Mouse (Mus musculus) forebrain, postnatal 0 days (tissue): ENCODE measurements around the gene Sprr2a3. TPM values are rescaled to one million over a fixed set of nuclear protein-coding genes. Genes with fewer than 3 reads are reported as not detected.
A peak's percentile ranks its signal among the peaks of the same experiment; 100 is the strongest.
"Not testable (repeated sequence)": the region's sequence is repeated elsewhere in the genome, so short reads cannot be mapped to it uniquely, and the experiment has no call there.

Source experiments
- ATAC-seq: fragments of 200-750 bp; cut with Nextera tagmentation; 2 replicates; pipeline ENCODE4 v1.8.0; 2017; ENCODE audit warnings: mild to moderate bottlenecking, moderate library complexity
- DNase-seq: peaks from one replicate; pipeline ENCODE4 v3.0.0-alpha.2; 2015
- H3K27ac ChIP-seq: fragments of 300-500 bp; sonication (generic); 2 replicates; pipeline ENCODE4 v1.5.1; 2014; ENCODE audit warnings: low read depth, mild to moderate bottlenecking, antibody characterized with exemption, low read length, moderate library complexity, mixed read lengths
- H3K27me3 ChIP-seq: fragments of 300-500 bp; sonication (generic); 2 replicates; pipeline ENCODE4 v1.6.1; 2014; ENCODE audit warnings: mild to moderate bottlenecking, low read length, mixed read lengths; ENCODE audit not compliant: insufficient read depth
- H3K36me3 ChIP-seq: fragments of 300-500 bp; sonication (generic); 2 replicates; pipeline ENCODE4 v1.6.1; 2014; ENCODE audit warnings: mild to moderate bottlenecking, moderate library complexity; ENCODE audit not compliant: insufficient read depth
- H3K4me1 ChIP-seq: fragments of 300-500 bp; sonication (generic); 2 replicates; pipeline ENCODE4 v1.6.1; 2014; ENCODE audit warnings: antibody characterized with exemption; ENCODE audit not compliant: insufficient read depth
- H3K4me2 ChIP-seq: fragments of 300-500 bp; sonication (generic); 2 replicates; pipeline ENCODE4 v1.6.1; 2014; ENCODE audit warnings: low read depth, mild to moderate bottlenecking, moderate library complexity
- H3K4me3 ChIP-seq: fragments of 300-500 bp; sonication (generic); 2 replicates; pipeline ENCODE4 v1.5.1; 2014; ENCODE audit warnings: low read depth, low read length, mixed read lengths
- H3K9ac ChIP-seq: fragments of 300-500 bp; sonication (generic); 2 replicates; pipeline ENCODE4 v1.6.1; 2014; ENCODE audit warnings: mild to moderate bottlenecking
- H3K9me3 ChIP-seq: fragments of 300-500 bp; sonication (generic); 2 replicates; pipeline ENCODE4 v1.6.1; 2016; ENCODE audit warnings: low read length
- WGBS: fragments of 180-500 bp; shearing (Covaris S2); extraction: QIAGEN DNeasy Blood & Tissue Kit; methylation state at CpG from one replicate; pipeline ENCODE4 v1.1.7; 2014; 5-methylcytosine and 5-hydroxymethylcytosine counted together
- polyA plus RNA-seq: library from polyadenylated mRNA; unstranded; fragments of >200 nt; fragmentation: Nextera tagmentation; extraction: Ambion mirVana; gene quantifications from 2 replicates; pipeline ENCODE4 v1.2.1, GENCODE M21; 2015
- total RNA-seq: library from RNA; depleted of rRNA; stranded (reverse); fragments of >200 nt; gene quantifications from 2 replicates; pipeline ENCODE4 v1.2.3, GENCODE M21; 2014; rRNA removed

Sprr2a3 gene
- total RNA-seq (not detected in 2 replicates), polyA plus RNA-seq (not detected in 2 replicates)

- not testable (repeated sequence) for ATAC-seq, H3K4me1 ChIP-seq
- WGBS: 87% methylated on average over 1 of the region's 1 CpGs
Observed at GRCm38 (mm10) chr3:92285101-92285500, at the start of gene Sprr2a3. Gene Sprr2a3 (plus strand): TSS chr3:92285417.

DNA sequence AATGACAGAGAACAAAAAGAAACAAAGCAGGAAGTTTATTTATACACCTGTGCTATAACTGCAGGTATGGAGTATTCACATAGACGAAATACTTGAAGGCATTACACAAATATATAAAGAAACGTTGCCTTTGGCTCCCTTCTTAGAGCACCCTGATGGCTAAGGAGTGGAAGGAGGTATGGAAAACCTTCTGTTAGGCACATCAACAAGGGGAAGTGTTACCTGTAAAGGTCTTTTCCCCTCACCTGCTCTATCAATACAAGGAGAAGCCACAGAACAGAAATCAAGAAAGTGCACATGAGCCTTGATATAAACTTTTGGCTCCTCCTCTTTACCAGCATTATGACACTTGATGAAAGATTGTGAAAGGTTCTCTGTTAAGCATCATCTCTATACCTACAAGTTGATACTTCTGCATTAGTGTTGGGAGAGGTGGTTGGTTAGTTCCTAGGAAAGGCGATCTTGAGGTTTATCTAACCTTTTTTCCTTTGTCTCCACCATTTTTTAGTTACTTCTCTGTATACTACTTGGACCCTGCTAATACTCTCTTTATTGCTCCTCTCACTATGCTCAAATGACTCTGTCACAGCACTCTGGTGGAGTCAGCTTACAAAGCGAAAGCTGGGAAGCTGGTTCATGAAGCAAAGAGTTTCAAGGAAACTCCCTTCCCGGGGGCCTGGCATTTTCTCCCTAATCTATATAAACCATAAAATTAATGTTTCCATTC lies 48.6 kb upstream of the Sprr2a3 start:
- H3K4me1 ChIP-seq, H3K4me3 ChIP-seq, ATAC-seq, DNase-seq, H3K4me2 ChIP-seq, H3K36me3 ChIP-seq, H3K9ac ChIP-seq, H3K27ac ChIP-seq, H3K9me3 ChIP-seq, H3K27me3 ChIP-seq: not testable (repeated sequence)
- WGBS: no CpG with 5 or more reads among the region's 5 CpGs

More at GRCm38 (mm10) chr3:92285101-92285500, at the start of gene Sprr2a3:
- H3K4me3 ChIP-seq, H3K27ac ChIP-seq, H3K27me3 ChIP-seq, H3K9ac ChIP-seq, H3K36me3 ChIP-seq, H3K4me2 ChIP-seq, H3K9me3 ChIP-seq, DNase-seq: not testable (repeated sequence)

DNA sequence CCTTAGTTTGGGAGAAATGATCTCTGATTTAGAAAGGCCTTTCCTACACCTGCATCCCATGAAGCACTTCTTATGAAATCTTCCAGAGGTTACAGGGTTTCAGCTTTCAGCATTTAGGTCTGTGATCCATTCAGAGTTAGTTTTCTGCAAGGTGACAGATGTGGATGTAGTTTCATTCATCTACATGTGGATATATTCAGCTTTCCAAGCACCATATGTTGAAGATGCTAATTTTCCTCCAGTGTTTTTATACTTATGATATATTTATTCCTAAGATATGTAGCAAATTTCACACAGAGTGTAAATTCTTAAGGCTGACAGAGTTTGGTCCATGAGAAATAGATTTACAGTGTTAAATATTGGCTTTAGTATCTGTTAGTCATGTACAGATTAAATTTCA lies 46.5 kb upstream of the Sprr2a3 start:
- not testable (repeated sequence) for H3K9me3 ChIP-seq, H3K27ac ChIP-seq, H3K4me1 ChIP-seq, DNase-seq, H3K36me3 ChIP-seq, H3K9ac ChIP-seq, H3K4me3 ChIP-seq, H3K4me2 ChIP-seq, H3K27me3 ChIP-seq
- ATAC-seq: peak; percentile 32

GRCm38 (mm10) chr3:92239197-92239596 lies 46.0 kb upstream of the Sprr2a3 start:
- H3K4me1 ChIP-seq, H3K9me3 ChIP-seq, ATAC-seq, H3K27me3 ChIP-seq, H3K4me2 ChIP-seq, DNase-seq, H3K4me3 ChIP-seq, H3K36me3 ChIP-seq, H3K9ac ChIP-seq, H3K27ac ChIP-seq: not testable (repeated sequence)
- no CpG with 5 or more reads among the region's 1 CpGs for WGBS

- H3K4me1 ChIP-seq, H3K9me3 ChIP-seq, H3K36me3 ChIP-seq, ATAC-seq, H3K27me3 ChIP-seq, H3K27ac ChIP-seq, DNase-seq, H3K4me2 ChIP-seq, H3K4me3 ChIP-seq, H3K9ac ChIP-seq: not testable (repeated sequence)
Observed at GRCm38 (mm10) chr3:92244833-92245232, 40.4 kb upstream of the Sprr2a3 start.

- WGBS: no CpG with 5 or more reads among the region's 10 CpGs
- not testable (repeated sequence) for H3K27ac ChIP-seq, H3K9ac ChIP-seq, H3K4me1 ChIP-seq, H3K4me2 ChIP-seq, DNase-seq, H3K9me3 ChIP-seq, ATAC-seq, H3K27me3 ChIP-seq, H3K36me3 ChIP-seq, H3K4me3 ChIP-seq
Observed at GRCm38 (mm10) chr3:92246245-92246644, 39.0 kb upstream of the Sprr2a3 start.

DNA sequence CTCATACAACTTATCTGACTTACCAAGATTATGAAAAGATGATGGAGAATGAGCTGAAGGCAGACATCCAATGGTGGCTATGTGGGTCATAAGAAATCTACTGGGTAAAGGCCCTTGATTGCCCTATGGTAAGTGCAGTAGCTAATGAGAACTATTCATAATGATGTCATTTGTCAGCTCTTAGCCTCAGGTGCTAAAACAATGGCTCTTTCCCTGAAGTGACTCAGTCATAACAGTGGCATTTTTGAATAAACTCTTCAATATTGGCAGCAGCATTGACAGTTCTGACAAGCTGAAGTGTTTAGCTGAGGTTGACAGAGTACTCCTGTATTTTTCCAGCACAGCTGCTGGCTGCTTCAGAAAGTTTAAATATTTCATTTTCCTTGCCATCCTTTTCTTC lies 36.7 kb upstream of the Sprr2a3 start:
- not testable (repeated sequence) for H3K9ac ChIP-seq, H3K4me2 ChIP-seq, H3K27me3 ChIP-seq, H3K36me3 ChIP-seq, H3K4me3 ChIP-seq, H3K9me3 ChIP-seq, H3K4me1 ChIP-seq, DNase-seq, H3K27ac ChIP-seq
- peak; percentile 46; the same call in 1 of the 2 replicates for ATAC-seq

- H3K4me2 ChIP-seq, H3K4me1 ChIP-seq, H3K4me3 ChIP-seq, H3K9me3 ChIP-seq, H3K36me3 ChIP-seq, H3K27ac ChIP-seq, DNase-seq, ATAC-seq, H3K27me3 ChIP-seq, H3K9ac ChIP-seq: not testable (repeated sequence)
- 92% methylated on average over 1 of the region's 2 CpGs for WGBS
Observed at GRCm38 (mm10) chr3:92250450-92250849, 34.8 kb upstream of the Sprr2a3 start.

GRCm38 (mm10) chr3:92253860-92254259 lies 31.4 kb upstream of the Sprr2a3 start:
- not testable (repeated sequence) for H3K4me3 ChIP-seq, H3K9ac ChIP-seq, H3K27ac ChIP-seq, H3K27me3 ChIP-seq, H3K4me1 ChIP-seq, H3K4me2 ChIP-seq, H3K36me3 ChIP-seq, DNase-seq, H3K9me3 ChIP-seq
- peak; percentile 7; the same call in 1 of the 2 replicates for ATAC-seq
- WGBS: no CpG with 5 or more reads among the region's 8 CpGs

GRCm38 (mm10) chr3:92258526-92258925 lies 26.7 kb upstream of the Sprr2a3 start:
- H3K4me1 ChIP-seq, H3K9me3 ChIP-seq, H3K4me2 ChIP-seq, H3K4me3 ChIP-seq, H3K27ac ChIP-seq, H3K9ac ChIP-seq, DNase-seq, H3K36me3 ChIP-seq, H3K27me3 ChIP-seq: not testable (repeated sequence)
- ATAC-seq: peak; percentile 32; the same call in 1 of the 2 replicates

- H3K36me3 ChIP-seq, H3K9me3 ChIP-seq, DNase-seq, ATAC-seq, H3K4me2 ChIP-seq, H3K27ac ChIP-seq, H3K27me3 ChIP-seq, H3K4me3 ChIP-seq, H3K4me1 ChIP-seq, H3K9ac ChIP-seq: not testable (repeated sequence)
- no CpG with 5 or more reads among the region's 2 CpGs for WGBS
Observed at GRCm38 (mm10) chr3:92263462-92263861, 21.8 kb upstream of the Sprr2a3 start.
